Mouse (Mus musculus) midbrain, embryonic 16.5 days (tissue): Measurements from ENCODE around the gene Cdkn1c. TPM values are rescaled to one million over a fixed set of nuclear protein-coding genes. Genes with fewer than 3 reads are reported as not detected.

ENCODE experiments used
- ATAC-seq: fragments of 200-750 bp; cut with Nextera tagmentation; 2 replicates; pipeline ENCODE4 v1.8.0; 2017; ENCODE audit warnings: moderate TSS enrichment
- H3K27ac ChIP-seq: fragments of 300-500 bp; sonication (generic); 2 replicates; pipeline ENCODE4 v1.5.1; 2014; ENCODE audit warnings: mild to moderate bottlenecking, low read length, mixed read lengths
- H3K27me3 ChIP-seq: fragments of 300-500 bp; sonication (generic); 2 replicates; pipeline ENCODE4 v1.6.1; 2014; ENCODE audit warnings: low read depth, low read length, mixed read lengths; ENCODE audit not compliant: control insufficient read depth, insufficient read depth
- H3K36me3 ChIP-seq: fragments of 300-500 bp; sonication (generic); 2 replicates; pipeline ENCODE4 v1.6.1; 2014; ENCODE audit warnings: mild to moderate bottlenecking, low read length, moderate library complexity, mixed read lengths; ENCODE audit not compliant: control insufficient read depth, insufficient read depth
- H3K4me1 ChIP-seq: fragments of 300-500 bp; sonication (generic); 2 replicates; pipeline ENCODE4 v1.6.1; 2014; ENCODE audit warnings: mild to moderate bottlenecking, low read length, mixed read lengths; ENCODE audit not compliant: control insufficient read depth, insufficient read depth
- H3K4me2 ChIP-seq: fragments of 300-500 bp; sonication (generic); 2 replicates; pipeline ENCODE4 v1.6.1; 2014; ENCODE audit warnings: mild to moderate bottlenecking, low read length, mixed read lengths
- H3K4me3 ChIP-seq: fragments of 300-500 bp; sonication (generic); 2 replicates; pipeline ENCODE4 v1.5.1; 2014; ENCODE audit warnings: low read depth, mild to moderate bottlenecking, low read length, moderate library complexity, mixed read lengths
- H3K9ac ChIP-seq: fragments of 300-500 bp; sonication (generic); 2 replicates; pipeline ENCODE4 v1.6.1; 2014; ENCODE audit warnings: low read depth, low read length, mixed read lengths
- H3K9me3 ChIP-seq: fragments of 300-500 bp; sonication (generic); replicated peaks from 2 replicates; pipeline ENCODE4 v1.6.1; 2014; ENCODE audit warnings: mild to moderate bottlenecking, low read length, mixed read lengths; ENCODE audit not compliant: control insufficient read depth, poor library complexity, severe bottlenecking
- WGBS: fragments of 180-500 bp; shearing (Covaris S2); extraction: QIAGEN DNeasy Blood & Tissue Kit; methylation state at CpG from one replicate; pipeline ENCODE4 v1.1.7; 2014; 5-methylcytosine and 5-hydroxymethylcytosine counted together
- polyA plus RNA-seq: library from polyadenylated mRNA; unstranded; fragments of >200 nt; fragmentation: Nextera tagmentation; extraction: Ambion mirVana; gene quantifications from 2 replicates; pipeline ENCODE4 v1.2.1, GENCODE M21; 2015

Gene Cdkn1c
- polyA plus RNA-seq, 1 experiment from 2014 or later: 171 TPM

- ATAC-seq: no peak
- Histone ChIP-seq H3K36me3 (no peaks in the 10 kb centered on the region), H3K9me3 (peaks cover 17% of the 10 kb centered on the region), H3K27me3 (no peaks in the 10 kb centered on the region), H3K4me2 (no peak overlapping the region), H3K4me1 (peaks cover 9% of the 10 kb centered on the region; the same call in 1 of the 2 replicates), H3K27ac (no peak overlapping the region), H3K4me3 (no peak overlapping the region), H3K9ac (no peak overlapping the region)
- 29% methylated on average over 11 of the region's 11 CpGs for WGBS
These were observed 3.1 kb upstream of the Cdkn1c start for GRCm38 (mm10) chr7:143463865-143464415.

DNA sequence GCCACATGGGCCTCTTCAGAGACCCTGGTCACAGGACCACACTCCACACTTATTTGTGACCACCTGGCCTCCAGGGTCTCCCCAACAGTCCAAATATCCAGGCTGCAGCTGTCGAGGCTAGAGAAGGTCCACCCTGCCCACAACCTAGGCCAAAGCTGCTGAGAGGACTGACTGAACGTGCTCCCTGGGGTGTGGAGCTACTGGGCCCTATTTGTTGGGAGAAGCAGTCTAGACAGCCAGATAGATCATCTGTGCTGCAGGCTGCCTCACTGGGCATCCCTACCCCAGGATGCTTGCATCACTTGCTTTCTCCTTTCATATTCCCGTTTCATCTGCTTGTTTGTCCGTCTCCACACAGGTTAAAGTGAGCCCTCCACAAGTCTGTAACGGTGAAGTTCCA lies 1.7 kb upstream of the Cdkn1c start:
- no peak for ATAC-seq
- Histone ChIP-seq H3K4me3 (no peak overlapping the region), H3K9me3 (peaks cover 17% of the 10 kb centered on the region), H3K27me3 (no peaks in the 10 kb centered on the region), H3K36me3 (no peaks in the 10 kb centered on the region), H3K9ac (no peak overlapping the region), H3K4me2 (no peak overlapping the region), H3K4me1 (peaks cover 3% of the 10 kb centered on the region; the same call in 1 of the 2 replicates), H3K27ac (no peak overlapping the region)
- WGBS: 75% methylated on average over 5 of the region's 5 CpGs

GRCm38 (mm10) chr7:143461920-143462319 lies 1.1 kb upstream of the Cdkn1c start:
- WGBS: 32% methylated on average over 10 of the region's 11 CpGs
- H3K4me2 ChIP-seq: no peak overlapping the region
- no peaks in the 10 kb centered on the region for H3K27me3 ChIP-seq
- 0 out of 2 replicates have a peak, but pooled peaks cover 3% of the 10 kb centered on the region for H3K4me1 ChIP-seq
- H3K4me3 ChIP-seq: no peak overlapping the region
- H3K9ac ChIP-seq: no peak overlapping the region
- no peak for ATAC-seq
- peaks cover 17% of the 10 kb centered on the region for H3K9me3 ChIP-seq
- H3K36me3 ChIP-seq: no peaks in the 10 kb centered on the region
- no peak overlapping the region for H3K27ac ChIP-seq

- ATAC-seq: peak; percentile 59
- 0 out of 2 replicates have a peak overlapping the region, but pooled peaks have one; percentile 28 for H3K9ac ChIP-seq
- no peaks in the 10 kb centered on the region for H3K27me3 ChIP-seq
- 56% methylated on average over 19 of the region's 32 CpGs for WGBS
- H3K36me3 ChIP-seq: no peaks in the 10 kb centered on the region
- no peak overlapping the region for H3K27ac ChIP-seq
- H3K4me3 ChIP-seq: peak overlapping the region; percentile 50
- 0 out of 2 replicates have a peak, but pooled peaks cover 3% of the 10 kb centered on the region for H3K4me1 ChIP-seq
- H3K9me3 ChIP-seq: peaks cover 17% of the 10 kb centered on the region
- H3K4me2 ChIP-seq: peak overlapping the region; percentile 56
These were observed 532 bp upstream of the Cdkn1c start for GRCm38 (mm10) chr7:143461294-143461870.

- Histone ChIP-seq H3K27ac (peak overlapping the region; percentile 52), H3K36me3 (no peaks in the 10 kb centered on the region), H3K4me1 (0 out of 2 replicates have a peak, but pooled peaks cover 3% of the 10 kb centered on the region), H3K27me3 (no peaks in the 10 kb centered on the region), H3K9me3 (peaks cover 17% of the 10 kb centered on the region), H3K9ac (peak overlapping the region; percentile 66), H3K4me2 (peak overlapping the region; percentile 56), H3K4me3 (peak overlapping the region; percentile 50)
- 33% methylated on average over 58 of the region's 60 CpGs for WGBS
- no peak; the same call in 1 of the 2 replicates for ATAC-seq
These were observed 524 bp downstream of the Cdkn1c start for GRCm38 (mm10) chr7:143460217-143460834.

DNA sequence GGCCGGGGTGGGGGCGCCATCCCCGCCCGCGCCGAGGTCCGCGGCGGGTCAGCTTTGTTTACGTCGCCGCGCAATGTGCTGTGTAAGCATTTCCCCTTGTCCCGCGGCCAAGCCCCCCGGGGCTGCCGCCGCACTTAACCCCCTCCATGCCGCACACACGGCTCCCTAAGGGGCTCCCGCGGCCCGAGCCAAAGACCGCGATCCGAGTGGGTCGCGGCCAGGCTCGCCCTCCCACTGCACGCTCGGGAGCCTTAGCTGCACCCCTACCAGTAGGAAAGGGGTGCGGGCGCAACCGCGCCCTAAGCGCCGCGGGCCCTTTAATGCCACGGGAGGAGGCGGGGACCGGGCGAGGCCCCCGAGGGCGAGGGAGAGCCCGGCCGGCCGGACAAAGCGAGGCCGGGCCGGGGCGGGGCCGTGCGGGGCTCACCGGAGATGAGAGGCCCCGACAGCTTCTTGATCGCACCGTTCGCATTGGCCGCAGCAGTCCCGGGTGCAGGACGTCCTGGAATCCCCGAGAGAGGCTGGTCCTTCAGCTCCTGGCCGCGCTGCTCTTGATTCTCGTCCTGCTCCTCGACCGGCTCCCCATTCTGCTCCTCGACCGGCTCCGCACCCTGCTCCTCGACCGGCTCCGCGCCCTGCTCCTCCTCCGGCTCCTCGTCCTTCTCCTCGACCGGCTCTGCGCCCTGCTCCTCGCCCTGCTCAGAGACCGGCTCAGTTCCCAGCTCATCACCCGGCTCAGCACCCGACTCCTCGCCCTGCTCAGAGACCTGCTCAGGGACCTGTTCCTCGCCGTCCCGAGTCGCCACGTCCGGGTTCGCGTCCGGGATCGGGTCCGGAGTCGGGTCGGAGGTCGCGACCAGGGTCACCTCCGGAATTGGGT lies 1.3 kb downstream of the Cdkn1c start:
- peaks cover 17% of the 10 kb centered on the region for H3K9me3 ChIP-seq
- peak overlapping the region; percentile 66 for H3K9ac ChIP-seq
- WGBS: 36% methylated on average over 95 of the region's 100 CpGs
- H3K4me2 ChIP-seq: peak overlapping the region; percentile 56
- peak overlapping the region; percentile 50 for H3K4me3 ChIP-seq
- no peaks in the 10 kb centered on the region for H3K27me3 ChIP-seq
- H3K36me3 ChIP-seq: no peaks in the 10 kb centered on the region
- H3K4me1 ChIP-seq: 0 out of 2 replicates have a peak, but pooled peaks cover under 1% of the 10 kb centered on the region
- no peak for ATAC-seq
- H3K27ac ChIP-seq: peak overlapping the region; percentile 52

GRCm38 (mm10) chr7:143458963-143459331 lies 1.9 kb downstream of the Cdkn1c start:
- no peaks in the 10 kb centered on the region for H3K36me3 ChIP-seq
- 32% methylated on average over 38 of the region's 38 CpGs for WGBS
- H3K9me3 ChIP-seq: peaks cover 17% of the 10 kb centered on the region
- no peak overlapping the region for H3K27ac ChIP-seq
- peak overlapping the region; percentile 66 for H3K9ac ChIP-seq
- H3K4me3 ChIP-seq: peak overlapping the region; percentile 50
- H3K27me3 ChIP-seq: no peaks in the 10 kb centered on the region
- ATAC-seq: no peak
- H3K4me1 ChIP-seq: no peaks in the 10 kb centered on the region
- peak overlapping the region; percentile 56 for H3K4me2 ChIP-seq

DNA sequence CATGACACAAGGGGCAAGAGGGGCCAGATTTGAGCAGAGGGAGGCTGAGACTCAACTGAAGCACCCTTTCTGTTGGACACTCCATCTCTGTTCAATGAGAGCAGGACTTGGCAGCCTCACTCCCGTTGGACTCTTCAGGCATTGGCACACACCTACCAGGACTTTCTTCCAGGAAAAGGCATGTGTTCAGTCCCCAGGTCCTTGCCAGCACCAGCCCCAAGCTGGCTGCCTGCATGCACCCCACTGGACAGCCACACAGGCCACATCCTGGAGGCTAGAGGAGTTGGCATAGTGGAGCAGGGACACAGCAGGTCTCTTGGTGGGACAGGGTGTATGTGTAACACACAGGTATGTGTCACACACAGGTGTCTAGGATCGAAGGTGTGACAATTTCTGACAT lies 13.7 kb downstream of the Cdkn1c start:
- Histone ChIP-seq H3K27me3 (no peaks in the 10 kb centered on the region), H3K27ac (no peak overlapping the region), H3K9me3 (no peaks in the 10 kb centered on the region), H3K4me1 (peaks cover 10% of the 10 kb centered on the region), H3K36me3 (no peaks in the 10 kb centered on the region), H3K4me2 (no peak overlapping the region), H3K9ac (no peak overlapping the region), H3K4me3 (no peak overlapping the region)
- ATAC-seq: no peak
- WGBS: 71% methylated on average over 2 of the region's 2 CpGs
